Mouse (Mus musculus) MEL (cell line): ENCODE results near the gene Mcm3ap. TPM values are rescaled to one million over a fixed set of nuclear protein-coding genes. Genes with fewer than 3 reads are reported as not detected.

Source experiments
- DNase-seq: peaks from one replicate; pipeline ENCODE4 v3.0.0; 2011; ENCODE audit warnings: low read depth, low spot score
- H3K27ac ChIP-seq: 2 replicates; pipeline ENCODE4 v1.5.1; 2012; ENCODE audit warnings: low read depth, mild to moderate bottlenecking, control low read depth, low read length, moderate library complexity; ENCODE audit not compliant: control insufficient read depth
- H3K27me3 ChIP-seq, 2 experiments: fragments of 150-350 bp in 1 of 2; sonication (generic) in 1 of 2; 2 replicates each; pipeline ENCODE4 v1.6.1; 2012; ENCODE audit warnings: low read length in 2 of 2, mild to moderate bottlenecking in 2 of 2, improper control_type of control experiment in 1 of 2, moderate library complexity in 1 of 2; ENCODE audit not compliant: insufficient read depth in 2 of 2, control insufficient read depth in 1 of 2
- H3K36me3 ChIP-seq, 2 experiments: 2 replicates each; pipeline ENCODE4 v1.6.1; 2012 to 2014; ENCODE audit warnings: low read length in 2 of 2, improper control_type of control experiment in 1 of 2, inconsistent platforms in 1 of 2, mild to moderate bottlenecking in 1 of 2; ENCODE audit not compliant: insufficient read depth in 2 of 2, control insufficient read depth in 1 of 2
- H3K4me1 ChIP-seq, 2 experiments: fragments of 150-350 bp in 1 of 2; sonication (generic) in 1 of 2; 2 replicates each; pipeline ENCODE4 v1.6.1; 2012; ENCODE audit warnings: low read length in 2 of 2, improper control_type of control experiment in 1 of 2, mild to moderate bottlenecking in 1 of 2; ENCODE audit not compliant: insufficient read depth in 2 of 2, control insufficient read depth in 1 of 2
- H3K4me3 ChIP-seq, 2 experiments: fragments of 150-350 bp in 1 of 2; sonication (generic) in 1 of 2; 2 replicates each; pipeline ENCODE4 v1.5.1; 2012; ENCODE audit warnings: low read depth in 2 of 2, low read length in 2 of 2, mild to moderate bottlenecking in 2 of 2, moderate library complexity in 2 of 2, control low read depth in 1 of 2, improper control_type of control experiment in 1 of 2; ENCODE audit not compliant: control insufficient read depth in 1 of 2, insufficient read depth in 1 of 2
- H3K79me2 ChIP-seq: 2 replicates; pipeline ENCODE4 v1.6.1; 2012; ENCODE audit warnings: mild to moderate bottlenecking, low read length, moderate library complexity; ENCODE audit not compliant: control insufficient read depth, poor library complexity, insufficient read depth
- H3K9ac ChIP-seq: 2 replicates; pipeline ENCODE4 v1.6.1; 2012; ENCODE audit warnings: low read depth, mild to moderate bottlenecking, control low read depth, low read length, moderate library complexity; ENCODE audit not compliant: control insufficient read depth, poor library complexity, severe bottlenecking
- H3K9me3 ChIP-seq: fragments of 150-350 bp; sonication (generic); replicated peaks from 2 replicates; pipeline ENCODE4 v1.6.1; 2012; ENCODE audit warnings: mild to moderate bottlenecking, low read length, improper control_type of control experiment, moderate library complexity; ENCODE audit not compliant: insufficient read depth
- CHD2 ChIP-seq: IDR thresholded peaks from 2 replicates; pipeline ENCODE4 v1.6.1; 2011; ENCODE audit warnings: low read length, improper control_type of control experiment
- CTCF ChIP-seq, 3 experiments: IDR thresholded peaks in 2 of 3; conservative IDR thresholded peaks in 1 of 3; 2 replicates each; pipeline ENCODE4 v1.5.1; 2011 to 2012; ENCODE audit warnings: low read length in 3 of 3, low read depth in 2 of 3, mild to moderate bottlenecking in 2 of 3, improper control_type of control experiment in 1 of 3, inconsistent platforms in 1 of 3, mixed read lengths in 1 of 3, moderate library complexity in 1 of 3; ENCODE audit not compliant: control insufficient read depth in 1 of 3, insufficient read depth in 1 of 3, poor library complexity in 1 of 3, severe bottlenecking in 1 of 3
- E2F4 ChIP-seq: IDR thresholded peaks from 2 replicates; pipeline ENCODE4 v1.6.1; 2011; ENCODE audit warnings: low read depth, low read length, improper control_type of control experiment, borderline replicate concordance
- ELF1 ChIP-seq: IDR thresholded peaks from 2 replicates; pipeline ENCODE4 v1.6.1; 2014; ENCODE audit warnings: low read depth, mild to moderate bottlenecking, inconsistent platforms, low read length, improper control_type of control experiment, moderate library complexity
- ETS1 ChIP-seq: IDR thresholded peaks from 2 replicates; pipeline ENCODE4 v1.6.1; 2012; ENCODE audit warnings: low read depth, mild to moderate bottlenecking, inconsistent platforms, low read length, improper control_type of control experiment, moderate library complexity
- GABPA ChIP-seq: IDR thresholded peaks from 2 replicates; pipeline ENCODE4 v1.6.1; 2012; ENCODE audit warnings: low read depth, mild to moderate bottlenecking, inconsistent platforms, low read length, improper control_type of control experiment, moderate library complexity
- HCFC1 ChIP-seq: IDR thresholded peaks from 2 replicates; pipeline ENCODE4 v1.6.1; 2012; ENCODE audit warnings: low read depth, mild to moderate bottlenecking, inconsistent platforms, low read length, improper control_type of control experiment, moderate library complexity
- JUND ChIP-seq: IDR thresholded peaks from 2 replicates; pipeline ENCODE4 v1.6.1; 2011; ENCODE audit warnings: low read depth, mild to moderate bottlenecking, improper control_type of control experiment, low read length
- KAT2A ChIP-seq: conservative IDR thresholded peaks from 2 replicates; pipeline ENCODE4 v1.6.1; 2012; ENCODE audit warnings: low read depth, low read length, improper control_type of control experiment, inconsistent platforms
- MAFK ChIP-seq: IDR thresholded peaks from 2 replicates; pipeline ENCODE4 v1.6.1; 2011; ENCODE audit warnings: low read depth, mild to moderate bottlenecking, low read length, improper control_type of control experiment, borderline replicate concordance
- MAX ChIP-seq: IDR thresholded peaks from 2 replicates; pipeline ENCODE4 v1.6.1; 2011; ENCODE audit warnings: low read length, improper control_type of control experiment
- MAZ ChIP-seq: IDR thresholded peaks from 2 replicates; pipeline ENCODE4 v1.6.1; 2012; ENCODE audit warnings: low read depth, mild to moderate bottlenecking, inconsistent platforms, low read length, improper control_type of control experiment
- MEF2A ChIP-seq: IDR thresholded peaks from 2 replicates; pipeline ENCODE4 v1.6.1; 2014; ENCODE audit warnings: low read depth, mild to moderate bottlenecking, inconsistent platforms, low read length, improper control_type of control experiment; ENCODE audit not compliant: poor library complexity, insufficient replicate concordance, severe bottlenecking; ENCODE audit errors: extremely low read depth
- MXI1 ChIP-seq: IDR thresholded peaks from 2 replicates; pipeline ENCODE4 v1.6.1; 2011; ENCODE audit warnings: mild to moderate bottlenecking, low read depth, low read length, improper control_type of control experiment
- MYB ChIP-seq: IDR thresholded peaks from 2 replicates; pipeline ENCODE4 v1.6.1; 2011; ENCODE audit warnings: mild to moderate bottlenecking, low read depth, low read length, improper control_type of control experiment
- MYC ChIP-seq: IDR thresholded peaks from 2 replicates; pipeline ENCODE4 v1.6.1; 2011; ENCODE audit warnings: low read depth, mild to moderate bottlenecking, low read length, improper control_type of control experiment, moderate library complexity
- NELFE ChIP-seq: IDR thresholded peaks from 2 replicates; pipeline ENCODE4 v1.6.1; 2011; ENCODE audit warnings: low read depth, low read length, improper control_type of control experiment
- NRF1 ChIP-seq: IDR thresholded peaks from 2 replicates; pipeline ENCODE4 v1.6.1; 2014; ENCODE audit warnings: low read depth, mild to moderate bottlenecking, inconsistent platforms, low read length, improper control_type of control experiment, moderate library complexity; ENCODE audit not compliant: poor library complexity, insufficient read depth, severe bottlenecking
- POLR2A ChIP-seq, 2 experiments: IDR thresholded peaks; 2 replicates each; pipeline ENCODE4 v1.6.1; 2011 to 2012; ENCODE audit warnings: low read length in 2 of 2, mild to moderate bottlenecking in 2 of 2, control low read depth in 1 of 2, improper control_type of control experiment in 1 of 2, low read depth in 1 of 2, moderate library complexity in 1 of 2; ENCODE audit not compliant: control insufficient read depth in 1 of 2, insufficient read depth in 1 of 2, poor library complexity in 1 of 2
- POLR2AphosphoS2 ChIP-seq: IDR thresholded peaks from 2 replicates; pipeline ENCODE4 v1.6.1; 2011; ENCODE audit warnings: low read length, improper control_type of control experiment
- POLR2AphosphoS5 ChIP-seq: IDR thresholded peaks from 2 replicates; pipeline ENCODE4 v1.6.1; 2012; ENCODE audit warnings: low read depth, borderline replicate concordance, mild to moderate bottlenecking, inconsistent platforms, low read length, moderate library complexity, mixed read lengths
- RCOR1 ChIP-seq: IDR thresholded peaks from 2 replicates; pipeline ENCODE4 v1.6.1; 2012; ENCODE audit warnings: low read depth, mild to moderate bottlenecking, inconsistent platforms, low read length, improper control_type of control experiment
- SIN3A ChIP-seq: IDR thresholded peaks from 2 replicates; pipeline ENCODE4 v1.6.1; 2012; ENCODE audit warnings: low read length, improper control_type of control experiment, inconsistent platforms
- SMC3 ChIP-seq: IDR thresholded peaks from 2 replicates; pipeline ENCODE4 v1.6.1; 2011; ENCODE audit warnings: low read depth, low read length, improper control_type of control experiment
- TBP ChIP-seq: IDR thresholded peaks from 2 replicates; pipeline ENCODE4 v1.8.0; 2011; ENCODE audit warnings: low read depth, low read length, improper control_type of control experiment
- TCF12 ChIP-seq: IDR thresholded peaks from 2 replicates; pipeline ENCODE4 v1.6.1; 2014; ENCODE audit warnings: low read depth, mild to moderate bottlenecking, inconsistent platforms, low read length, improper control_type of control experiment, moderate library complexity
- UBTF ChIP-seq: IDR thresholded peaks from 2 replicates; pipeline ENCODE4 v1.6.1; 2012; ENCODE audit warnings: low read depth, mild to moderate bottlenecking, inconsistent platforms, low read length, improper control_type of control experiment, moderate library complexity, borderline replicate concordance; ENCODE audit not compliant: insufficient read depth
- USF1 ChIP-seq: IDR thresholded peaks from 2 replicates; pipeline ENCODE4 v1.6.1; 2014; ENCODE audit warnings: low read depth, mild to moderate bottlenecking, inconsistent platforms, low read length, improper control_type of control experiment, moderate library complexity
- USF2 ChIP-seq, 2 experiments: IDR thresholded peaks; 2 replicates each; pipeline ENCODE4 v1.6.1; 2011 to 2012; ENCODE audit warnings: improper control_type of control experiment in 2 of 2, low read length in 2 of 2, borderline replicate concordance in 1 of 2, inconsistent platforms in 1 of 2, low read depth in 1 of 2, mild to moderate bottlenecking in 1 of 2; ENCODE audit not compliant: insufficient read depth in 1 of 2
- ZC3H11A ChIP-seq: IDR thresholded peaks from 2 replicates; pipeline ENCODE4 v1.6.1; 2012; ENCODE audit warnings: low read depth, mild to moderate bottlenecking, inconsistent platforms, low read length, improper control_type of control experiment
- ZKSCAN1 ChIP-seq: IDR thresholded peaks from 2 replicates; pipeline ENCODE4 v1.6.1; 2012; ENCODE audit warnings: low read depth, mild to moderate bottlenecking, inconsistent platforms, low read length, improper control_type of control experiment, moderate library complexity
- ZNF384 ChIP-seq: IDR thresholded peaks from 2 replicates; pipeline ENCODE4 v1.6.1; 2012; ENCODE audit warnings: low read depth, mild to moderate bottlenecking, inconsistent platforms, low read length, improper control_type of control experiment
- polyA plus RNA-seq, 2 experiments: library from polyadenylated mRNA; stranded (reverse) in 1 of 2; unstranded in 1 of 2; fragments of >175 nt in 1 of 2; fragments of >200 nt in 1 of 2; gene quantifications; 2 replicates each; pipeline versions ENCODE4 v1.2.1 to v1.2.4; 2012; ENCODE audit warnings: low replicate concordance in 2 of 2, low read depth in 1 of 2; ENCODE audit not compliant: insufficient read length in 2 of 2, insufficient read depth in 1 of 2, missing spikeins in 1 of 2
- total RNA-seq: library from RNA; depleted of rRNA; stranded (reverse); fragments of 300-350 nt; gene quantifications from 2 replicates; pipeline ENCODE4 v1.2.3, GENCODE M21; 2012; rRNA removed

Mcm3ap gene
- 38.1 and 39.6 TPM in 2 replicates for total RNA-seq
- polyA plus RNA-seq: 10 to 100 TPM in 1 of 2 experiments, not detected in 1; 57.0 TPM

- Histone ChIP-seq H3K27ac (peak within 1 kb of the TSS; percentile 70), H3K4me1 (peaks cover 3 to 6% of the 10 kb centered on the region in 2 experiments; a peak in 3 of 4 replicates), H3K9me3 (no peaks in the 10 kb centered on the region), H3K36me3 (peaks cover 2 to 5% of the 10 kb centered on the region in 2 experiments), H3K4me3 (peak within 1 kb of the TSS; percentile 83 to 92)
- TF ChIP-seq SIN3A (peak; percentile 76), HCFC1 (peak; percentile 94), UBTF (0 out of 2 replicates have a peak, but pooled peaks have one; percentile 93), MAX (peak; percentile 48; the same call in 1 of the 2 replicates), JUND (no peak), MEF2A (no peak), MYB (no peak), KAT2A (no peak; the same call in 1 of the 2 replicates), MYC (peak; percentile 81), CHD2 (no peak), ELF1 (peak; percentile 91), USF1 (no peak), GABPA (no peak), NELFE (peak; percentile 92), TBP (peak; percentile 89), RCOR1 (0 out of 2 replicates have a peak, but pooled peaks have one; percentile 6), ZC3H11A (no peak), USF2 (IDR thresholded peaks at IDR 0.05; ENCODE audit: borderline replicate concordance in 1 of 2, insufficient read depth in 1 of 2, low read depth in 1 of 2, low read length in 2 of 2) (no peak), ETS1 (peak; percentile 40; the same call in 1 of the 2 replicates), POLR2AphosphoS5 (no peak), MXI1 (peak; percentile 79), SMC3 (no peak), NRF1 (no peak), CTCF (IDR thresholded peaks at IDR 0.05 in 2 of 3, conservative IDR thresholded peaks at IDR 0.05 in 1 of 3; ENCODE audit: control insufficient read depth in 1 of 3, insufficient read depth in 1 of 3, low read depth in 2 of 3, low read length in 3 of 3, poor library complexity in 1 of 3, severe bottlenecking in 1 of 3) (peak in 1 of 3 experiments; percentile 5; a peak in 2 of 6 replicates), MAZ (no peak), E2F4 (no peak), MAFK (no peak), ZNF384 (peak; percentile 84), ZKSCAN1 (no peak), POLR2A (IDR thresholded peaks at IDR 0.05; ENCODE audit: control insufficient read depth in 1 of 2, insufficient read depth in 1 of 2, low read depth in 1 of 2, low read length in 2 of 2, poor library complexity in 1 of 2) (peak; percentile 65 to 90; a peak in 3 of 4 replicates), TCF12 (peak; percentile 68), POLR2AphosphoS2 (peak; percentile 47; the same call in 1 of the 2 replicates)
- TF ChIP-seq, all 39 proteins: peak for 16
- H3K27me3 ChIP-seq: no peaks in the 10 kb centered on the region
- DNase-seq: peak; percentile 96
- peaks cover 32% of the 10 kb centered on the region for H3K79me2 ChIP-seq
- H3K9ac ChIP-seq: peak within 1 kb of the TSS; percentile 86
Measured at GRCm38 (mm10) chr10:76468203-76469162, at the start of gene Mcm3ap, which contains the start of gene Ybey. Gene Mcm3ap (plus strand): TSS chr10:76468927. Gene Ybey (minus strand): TSS chr10:76469114.
